Mouse (Mus musculus): ENCODE results near the gene Gpr161. TPM values are rescaled to one million over a fixed set of nuclear protein-coding genes. Genes with fewer than 3 reads are reported as not detected.

Gpr161 gene
- polyA plus RNA-seq, 1 experiment: 11.3 TPM

DNA sequence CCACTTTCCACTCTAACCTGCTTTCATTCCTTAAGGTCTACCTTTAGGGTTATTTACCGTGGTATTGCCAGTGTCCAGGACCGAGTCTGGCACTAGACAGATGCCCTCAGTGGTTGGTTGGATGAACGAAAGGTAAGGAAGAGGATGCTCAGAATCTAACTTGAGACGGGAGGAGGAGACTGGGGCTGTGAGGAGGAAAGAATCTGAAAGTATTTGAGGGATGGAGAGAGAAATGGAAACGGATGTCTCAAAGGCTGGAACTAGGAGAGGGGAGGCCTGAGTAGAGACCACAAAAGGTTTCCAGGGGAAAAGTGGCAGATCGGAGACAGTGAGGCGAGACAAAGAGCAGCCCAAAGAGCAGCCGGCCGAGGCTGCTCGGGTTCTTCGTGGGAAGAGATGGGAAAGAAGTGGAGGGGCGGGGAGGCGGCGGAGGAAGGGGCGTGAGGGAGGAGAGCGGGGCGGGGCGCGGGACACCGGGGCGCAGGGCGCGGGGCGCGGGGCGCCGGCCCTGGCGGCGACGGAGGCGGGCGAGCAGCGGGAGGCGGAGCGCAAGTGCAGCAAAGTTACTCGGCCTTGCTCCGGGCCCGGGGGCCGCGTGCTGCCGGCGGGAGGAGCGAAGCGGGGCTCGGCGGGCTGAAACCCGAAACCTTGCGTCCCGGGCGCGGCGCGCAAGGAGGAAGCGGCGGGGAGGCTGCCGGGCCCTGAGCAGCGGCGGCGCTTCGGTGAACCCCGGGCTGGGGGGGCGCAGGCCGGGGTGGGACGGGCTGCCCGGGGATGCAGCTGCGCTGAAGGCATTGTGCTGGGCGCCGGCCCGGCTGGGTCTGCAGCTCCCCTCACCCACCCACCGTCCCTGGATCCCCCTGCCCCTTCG lies 14.0 kb upstream of the Gpr161 start:
- TF ChIP-seq POLR2A (IDR thresholded peaks at IDR 0.05; ENCODE audit: low read depth, low read length) (peak; percentile 74), CTCF (IDR thresholded peaks at IDR 0.05; ENCODE audit: borderline replicate concordance, insufficient read depth, low read length) (no peak)
- peaks cover 6% of the 10 kb centered on the region; the same call in 1 of the 2 replicates for H3K4me1 ChIP-seq (ENCODE audit: control insufficient read depth, insufficient read depth, low read length)
- H3K4me3 ChIP-seq (ENCODE audit: insufficient read depth, low read length): peak overlapping the region; percentile 90
- peak overlapping the region; percentile 54; the same call in 1 of the 2 replicates for H3K27ac ChIP-seq (ENCODE audit: insufficient read depth, low read length)

DNA sequence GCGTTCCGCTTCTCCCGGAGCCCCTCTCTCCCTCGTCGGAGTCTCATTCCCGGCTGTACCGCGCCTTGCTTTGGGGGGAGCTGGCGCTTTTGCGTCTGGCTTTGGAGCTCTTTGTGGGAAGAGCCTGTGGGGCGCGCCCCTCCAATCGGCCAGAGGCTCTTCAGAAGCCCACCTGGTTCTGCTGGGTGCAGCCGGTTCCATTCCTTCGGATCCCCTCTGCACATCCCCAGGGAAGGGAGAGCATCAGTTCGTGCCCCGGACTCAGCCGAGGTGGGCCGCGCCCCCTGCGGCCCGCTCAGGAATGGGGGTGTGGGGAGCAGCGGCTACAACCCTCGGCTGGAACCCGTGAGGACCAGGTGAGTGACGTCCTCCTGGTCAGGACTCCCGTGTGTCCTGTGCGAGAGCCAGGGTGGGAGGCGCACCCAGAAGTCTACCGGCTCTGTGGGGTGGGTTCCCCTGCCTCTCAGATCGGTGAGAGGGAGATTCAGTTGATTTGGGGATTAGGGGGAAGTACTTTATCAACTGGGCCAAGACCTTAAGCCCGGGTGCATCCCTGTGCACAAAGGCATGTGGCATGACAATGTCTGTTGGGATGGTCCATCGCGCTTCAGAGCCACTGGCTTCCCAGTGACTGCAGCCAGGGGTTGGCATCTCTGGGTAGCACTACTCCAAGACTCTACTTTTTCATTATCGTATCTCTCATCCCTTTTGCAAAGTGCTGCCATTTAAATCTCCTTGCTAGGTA lies 13.2 kb upstream of the Gpr161 start:
- no peak for TF ChIP-seq POLR2A (IDR thresholded peaks at IDR 0.05; ENCODE audit: low read depth, low read length)
- no peak for TF ChIP-seq CTCF (IDR thresholded peaks at IDR 0.05; ENCODE audit: borderline replicate concordance, insufficient read depth, low read length)
- peaks cover 6% of the 10 kb centered on the region; the same call in 1 of the 2 replicates for H3K4me1 ChIP-seq (ENCODE audit: control insufficient read depth, insufficient read depth, low read length)
- no peak overlapping the region for H3K27ac ChIP-seq (ENCODE audit: insufficient read depth, low read length)
- peak overlapping the region; percentile 90 for H3K4me3 ChIP-seq (ENCODE audit: insufficient read depth, low read length)

DNA sequence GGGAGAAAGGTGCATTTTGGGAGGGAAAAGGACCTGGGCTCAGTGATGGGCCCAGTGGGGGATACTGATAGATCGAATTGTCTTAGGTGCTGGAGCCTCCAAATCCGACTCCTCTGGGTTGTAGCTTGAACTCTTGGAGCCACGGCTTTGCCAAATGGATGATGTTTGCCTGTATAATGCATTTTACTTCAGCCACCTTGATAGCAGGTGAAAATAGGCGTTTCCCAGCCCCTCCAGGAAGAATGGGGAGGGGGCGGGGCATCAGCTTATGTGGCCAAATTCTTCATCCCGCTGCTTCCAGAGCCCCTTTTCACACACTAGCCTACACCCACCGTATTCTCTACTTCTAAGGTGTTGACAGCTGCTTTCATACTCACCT lies 12.6 kb upstream of the Gpr161 start:
- Histone ChIP-seq H3K4me1 (ENCODE audit: control insufficient read depth, insufficient read depth, low read length) (peaks cover 6% of the 10 kb centered on the region; the same call in 1 of the 2 replicates), H3K4me3 (ENCODE audit: insufficient read depth, low read length) (peak overlapping the region; percentile 90; the same call in 1 of the 2 replicates), H3K27ac (ENCODE audit: insufficient read depth, low read length) (no peak overlapping the region)
- TF ChIP-seq CTCF (IDR thresholded peaks at IDR 0.05; ENCODE audit: borderline replicate concordance, insufficient read depth, low read length): no peak
- no peak for TF ChIP-seq POLR2A (IDR thresholded peaks at IDR 0.05; ENCODE audit: low read depth, low read length)

DNA sequence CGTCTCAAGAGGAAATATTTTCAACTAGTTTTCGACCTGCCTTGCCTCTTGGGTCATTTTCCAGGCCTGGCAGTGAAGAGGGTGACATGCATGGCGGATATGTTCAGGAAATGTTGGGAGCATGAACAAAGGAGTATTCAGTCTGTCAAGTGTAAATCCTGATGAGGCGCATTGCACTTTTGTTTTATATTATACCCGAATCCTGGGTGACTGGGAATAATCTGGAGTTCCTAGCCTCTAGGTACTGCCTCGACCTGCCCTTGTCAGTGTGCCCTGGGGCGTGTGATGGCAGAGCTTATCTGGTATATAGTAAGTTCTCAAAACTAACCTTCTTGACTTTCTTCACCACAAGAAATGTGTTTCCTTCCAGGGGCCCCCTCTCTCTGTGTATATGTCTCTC lies 11.5 kb upstream of the Gpr161 start:
- Histone ChIP-seq H3K4me1 (ENCODE audit: control insufficient read depth, insufficient read depth, low read length) (peaks cover 6% of the 10 kb centered on the region; the same call in 1 of the 2 replicates), H3K4me3 (ENCODE audit: insufficient read depth, low read length) (no peak overlapping the region), H3K27ac (ENCODE audit: insufficient read depth, low read length) (no peak overlapping the region)
- no peak for TF ChIP-seq CTCF (IDR thresholded peaks at IDR 0.05; ENCODE audit: borderline replicate concordance, insufficient read depth, low read length)
- no peak for TF ChIP-seq POLR2A (IDR thresholded peaks at IDR 0.05; ENCODE audit: low read depth, low read length)

DNA sequence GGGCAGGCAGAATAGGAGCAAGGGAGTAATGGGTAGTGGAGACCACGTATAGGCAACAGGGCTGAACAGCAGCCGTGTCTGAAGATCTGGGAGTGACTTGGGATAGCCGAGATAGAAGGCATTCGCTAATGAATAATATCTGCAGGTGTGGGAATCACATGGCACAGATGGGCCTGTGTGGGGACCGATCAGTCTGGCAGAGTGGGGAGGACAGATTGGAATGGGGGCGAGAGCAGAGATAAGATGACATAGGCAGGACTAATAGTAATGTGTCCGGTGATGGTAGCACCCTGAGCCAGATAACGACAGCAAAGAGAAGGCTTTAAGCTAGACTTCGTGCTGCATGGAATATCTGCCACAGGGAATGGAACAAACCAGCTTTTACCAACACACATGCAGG lies 7.4 kb upstream of the Gpr161 start:
- Histone ChIP-seq H3K27ac (ENCODE audit: insufficient read depth, low read length) (no peak overlapping the region), H3K4me1 (ENCODE audit: control insufficient read depth, insufficient read depth, low read length) (no peaks in the 10 kb centered on the region), H3K4me3 (ENCODE audit: insufficient read depth, low read length) (no peak overlapping the region)
- TF ChIP-seq CTCF (IDR thresholded peaks at IDR 0.05; ENCODE audit: borderline replicate concordance, insufficient read depth, low read length) (no peak), POLR2A (IDR thresholded peaks at IDR 0.05; ENCODE audit: low read depth, low read length) (no peak)

DNA sequence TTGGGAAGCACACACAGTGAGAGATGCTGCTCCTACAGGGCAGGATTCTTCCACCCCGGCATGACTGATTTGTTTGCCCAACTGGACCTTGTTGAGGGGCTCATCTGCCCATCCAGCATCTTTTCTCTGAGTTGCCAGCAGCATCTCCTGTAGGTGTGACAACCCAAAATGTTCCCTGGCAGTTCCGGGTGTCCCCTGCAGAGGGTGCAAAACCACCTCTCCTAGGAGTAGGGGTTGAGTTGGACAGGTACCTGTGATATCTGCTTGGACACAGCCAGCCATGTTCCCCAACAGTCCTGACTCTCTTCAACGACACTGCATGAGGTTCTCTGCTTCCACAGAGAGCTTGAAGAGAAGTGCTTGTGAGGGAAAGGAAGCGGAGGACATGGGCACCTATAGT lies 5.8 kb upstream of the Gpr161 start:
- Histone ChIP-seq H3K27ac (ENCODE audit: insufficient read depth, low read length) (no peak overlapping the region), H3K4me3 (ENCODE audit: insufficient read depth, low read length) (no peak overlapping the region), H3K4me1 (ENCODE audit: control insufficient read depth, insufficient read depth, low read length) (no peaks in the 10 kb centered on the region)
- TF ChIP-seq POLR2A (IDR thresholded peaks at IDR 0.05; ENCODE audit: low read depth, low read length): no peak
- TF ChIP-seq CTCF (IDR thresholded peaks at IDR 0.05; ENCODE audit: borderline replicate concordance, insufficient read depth, low read length): no peak

DNA sequence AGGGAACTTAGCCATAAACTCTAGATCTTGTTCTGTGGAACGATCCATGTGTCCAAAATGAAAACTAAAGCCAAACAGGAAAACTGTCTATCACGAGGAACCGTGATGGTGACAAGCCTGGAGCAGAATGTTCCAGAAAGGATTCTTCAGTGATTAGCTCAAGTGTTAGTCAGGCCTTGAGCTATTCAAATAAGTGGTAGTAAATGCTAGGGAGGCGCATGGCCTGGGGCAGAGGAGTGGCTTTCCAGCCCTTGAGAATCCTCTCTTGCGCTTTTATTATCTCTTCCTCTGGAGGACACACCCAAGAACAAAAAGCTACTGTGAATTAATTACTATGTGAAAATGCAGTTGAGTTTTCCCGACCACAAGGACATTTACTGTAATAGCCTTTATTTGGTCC lies 4.0 kb upstream of the Gpr161 start:
- Histone ChIP-seq H3K4me1 (ENCODE audit: control insufficient read depth, insufficient read depth, low read length) (no peaks in the 10 kb centered on the region), H3K4me3 (ENCODE audit: insufficient read depth, low read length) (no peak overlapping the region)
- TF ChIP-seq POLR2A (IDR thresholded peaks at IDR 0.05; ENCODE audit: low read depth, low read length): no peak

DNA sequence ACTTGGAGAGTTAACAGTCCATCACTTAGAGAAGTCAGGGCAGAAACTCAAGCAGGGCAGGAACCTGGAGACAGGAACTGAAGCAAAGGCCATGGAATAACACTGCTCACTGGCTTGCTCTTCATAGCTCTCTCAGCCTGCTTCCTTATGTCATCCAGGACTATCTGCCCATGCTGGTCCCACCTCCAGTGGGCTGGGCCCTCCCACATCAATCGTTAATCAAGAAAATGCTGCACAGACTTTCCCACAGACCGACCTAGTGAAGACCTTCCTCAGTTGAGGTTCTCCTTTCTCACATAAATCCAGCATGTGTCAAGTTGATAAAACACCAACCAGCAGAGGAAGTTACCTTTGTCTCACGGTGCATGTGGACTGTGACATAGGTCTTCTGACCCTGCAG lies 5.5 kb downstream of the Gpr161 start:
- Histone ChIP-seq H3K4me3 (ENCODE audit: insufficient read depth, low read length) (no peak overlapping the region), H3K4me1 (ENCODE audit: control insufficient read depth, insufficient read depth, low read length) (peaks cover 5% of the 10 kb centered on the region; the same call in 1 of the 2 replicates), H3K27ac (ENCODE audit: insufficient read depth, low read length) (no peak overlapping the region)
- TF ChIP-seq CTCF (IDR thresholded peaks at IDR 0.05; ENCODE audit: borderline replicate concordance, insufficient read depth, low read length) (no peak), POLR2A (IDR thresholded peaks at IDR 0.05; ENCODE audit: low read depth, low read length) (no peak)

More for the DNA sequence above, 4.0 kb upstream of the Gpr161 start:
- peak overlapping the region; percentile 68; the same call in 1 of the 2 replicates for H3K27ac ChIP-seq (ENCODE audit: insufficient read depth, low read length)

DNA sequence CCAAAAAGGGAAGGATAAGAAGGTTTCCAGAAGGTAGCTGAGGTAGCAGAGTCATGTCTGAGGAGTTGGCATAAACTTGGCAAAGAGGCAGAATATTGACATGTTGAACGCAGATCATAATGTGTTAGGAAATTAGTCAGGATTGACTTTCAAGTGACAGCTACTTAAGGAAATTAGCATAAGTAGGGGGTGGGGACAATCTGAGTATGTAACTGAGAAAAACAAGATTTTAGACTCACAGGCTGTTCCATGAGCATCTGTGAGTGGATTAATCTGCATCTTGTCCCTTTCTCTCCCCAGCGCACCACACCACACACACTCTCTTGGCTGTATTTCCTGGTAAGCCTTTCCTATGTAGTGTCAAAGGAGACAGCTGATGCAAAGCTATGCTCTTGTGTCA lies 6.0 kb downstream of the Gpr161 start:
- Histone ChIP-seq H3K4me3 (ENCODE audit: insufficient read depth, low read length) (no peak overlapping the region), H3K27ac (ENCODE audit: insufficient read depth, low read length) (no peak overlapping the region), H3K4me1 (ENCODE audit: control insufficient read depth, insufficient read depth, low read length) (peaks cover 5% of the 10 kb centered on the region; the same call in 1 of the 2 replicates)
- no peak for TF ChIP-seq POLR2A (IDR thresholded peaks at IDR 0.05; ENCODE audit: low read depth, low read length)
- no peak for TF ChIP-seq CTCF (IDR thresholded peaks at IDR 0.05; ENCODE audit: borderline replicate concordance, insufficient read depth, low read length)

Data from embryonic fibroblast, embryonic 13.5 days (primary cell).